Mouse (Mus musculus) liver, postnatal 0 days (tissue): ENCODE measurements around the gene Tmem164. TPM values are rescaled to one million over a fixed set of nuclear protein-coding genes. Genes with fewer than 3 reads are reported as not detected.

Experiments used
- ATAC-seq: fragments of 200-750 bp; cut with Nextera tagmentation; 2 replicates; pipeline ENCODE4 v1.8.0; 2017; ENCODE audit warnings: mild to moderate bottlenecking, moderate library complexity
- DNase-seq: peaks from one replicate; pipeline ENCODE4 v3.0.0-alpha.2; 2016
- H3K27ac ChIP-seq: fragments of 300-500 bp; sonication (generic); 2 replicates; pipeline ENCODE4 v1.5.1; 2014; ENCODE audit warnings: antibody characterized with exemption, moderate library complexity, mild to moderate bottlenecking, low read depth
- H3K27me3 ChIP-seq: fragments of 300-500 bp; sonication (generic); 2 replicates; pipeline ENCODE4 v1.6.1; 2014; ENCODE audit warnings: low read length, control low read depth, mixed read lengths; ENCODE audit not compliant: insufficient read depth
- H3K36me3 ChIP-seq: fragments of 300-500 bp; sonication (generic); replicated peaks from 2 replicates; pipeline ENCODE4 v1.6.1; 2014; ENCODE audit warnings: mild to moderate bottlenecking, control low read depth, low read length, moderate library complexity, mixed read lengths; ENCODE audit not compliant: insufficient read depth
- H3K4me1 ChIP-seq: fragments of 300-500 bp; sonication (generic); 2 replicates; pipeline ENCODE4 v1.6.1; 2014; ENCODE audit warnings: antibody characterized with exemption, mild to moderate bottlenecking, control low read depth; ENCODE audit not compliant: insufficient read depth
- H3K4me2 ChIP-seq: fragments of 300-500 bp; sonication (generic); 2 replicates; pipeline ENCODE4 v1.6.1; 2014; ENCODE audit warnings: low read depth, mild to moderate bottlenecking, low read length, moderate library complexity, mixed read lengths
- H3K4me3 ChIP-seq: fragments of 300-500 bp; sonication (generic); 2 replicates; pipeline ENCODE4 v1.5.1; 2014; ENCODE audit warnings: low read depth, low read length
- H3K9ac ChIP-seq: fragments of 300-500 bp; sonication (generic); replicated peaks from 2 replicates; pipeline ENCODE4 v1.6.1; 2014; ENCODE audit warnings: mild to moderate bottlenecking, moderate library complexity
- H3K9me3 ChIP-seq: fragments of 300-500 bp; sonication (generic); 2 replicates; pipeline ENCODE4 v1.6.1; 2016; ENCODE audit warnings: mild to moderate bottlenecking, control low read depth, low read length, mixed read lengths
- CTCF ChIP-seq: sonication (generic); IDR thresholded peaks from 2 replicates; pipeline ENCODE4 v1.5.1; 2016; ENCODE audit warnings: antibody characterized with exemption, low read depth
- EP300 ChIP-seq: IDR thresholded peaks from 2 replicates; pipeline ENCODE4 v1.6.1; 2016; ENCODE audit warnings: antibody characterized with exemption, low read depth, mild to moderate bottlenecking
- WGBS: fragments of 180-500 bp; shearing (Covaris S2); extraction: QIAGEN DNeasy Blood & Tissue Kit; methylation state at CpG from one replicate; pipeline ENCODE4 v1.1.7; 2014; ENCODE audit not compliant: insufficient replicate concordance; 5-methylcytosine and 5-hydroxymethylcytosine counted together
- polyA plus RNA-seq: library from polyadenylated mRNA; unstranded; fragments of >200 nt; fragmentation: Nextera tagmentation; extraction: Ambion mirVana; gene quantifications from 2 replicates; pipeline ENCODE4 v1.2.1, GENCODE M21; 2015

The Tmem164 gene
- polyA plus RNA-seq, 1 experiment from 2014 or later = 8.7 TPM

DNA sequence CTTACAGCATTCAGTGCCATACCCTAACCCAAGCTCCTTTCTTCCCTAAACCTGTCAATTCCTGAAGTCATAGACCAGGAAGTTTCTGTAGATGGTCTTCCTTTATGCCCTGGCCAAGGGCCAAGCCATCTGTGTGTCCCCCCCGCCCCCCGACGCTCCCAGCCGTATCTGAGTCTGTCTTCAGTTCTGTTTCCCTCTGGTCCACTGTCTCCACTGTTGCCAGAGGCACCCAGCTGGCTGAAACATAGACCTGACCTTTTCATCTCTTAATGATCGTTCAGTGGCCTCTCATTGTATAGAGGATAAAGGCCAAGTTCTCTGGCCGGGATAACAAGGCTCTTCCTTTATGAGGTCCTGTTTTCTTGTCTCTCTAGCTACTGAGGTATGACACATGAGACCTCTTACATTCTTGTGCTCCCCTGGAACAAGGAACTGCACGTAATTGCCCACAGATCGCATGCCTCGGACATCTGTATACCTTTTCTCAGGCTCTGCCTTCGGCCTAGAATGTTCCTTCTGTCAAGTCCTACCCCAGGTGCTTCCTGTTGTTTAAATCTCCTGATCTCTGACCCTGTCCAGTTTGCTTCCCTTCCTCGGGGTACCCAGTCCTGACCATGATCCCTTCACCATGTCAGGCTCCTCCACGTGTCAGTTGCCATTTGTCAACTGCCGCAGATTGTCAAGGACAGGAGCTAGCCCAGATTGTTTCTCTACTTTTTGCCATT lies 147.1 kb downstream of the Tmem164 start:
- Histone ChIP-seq H3K4me2 (no peak overlapping the region), H3K27ac (no peak overlapping the region), H3K27me3 (no peaks in the 10 kb centered on the region), H3K36me3 (no peaks in the 10 kb centered on the region), H3K9ac (no peak overlapping the region), H3K4me1 (0 out of 2 replicates have a peak, but pooled peaks cover 3% of the 10 kb centered on the region), H3K9me3 (no peaks in the 10 kb centered on the region), H3K4me3 (no peak overlapping the region)
- DNase-seq (no peak), ATAC-seq (peak; percentile 25; the same call in 1 of the 2 replicates)
- 59% methylated on average over 13 of the region's 13 CpGs for WGBS
- no peak for TF ChIP-seq CTCF
- TF ChIP-seq EP300 = no peak

DNA sequence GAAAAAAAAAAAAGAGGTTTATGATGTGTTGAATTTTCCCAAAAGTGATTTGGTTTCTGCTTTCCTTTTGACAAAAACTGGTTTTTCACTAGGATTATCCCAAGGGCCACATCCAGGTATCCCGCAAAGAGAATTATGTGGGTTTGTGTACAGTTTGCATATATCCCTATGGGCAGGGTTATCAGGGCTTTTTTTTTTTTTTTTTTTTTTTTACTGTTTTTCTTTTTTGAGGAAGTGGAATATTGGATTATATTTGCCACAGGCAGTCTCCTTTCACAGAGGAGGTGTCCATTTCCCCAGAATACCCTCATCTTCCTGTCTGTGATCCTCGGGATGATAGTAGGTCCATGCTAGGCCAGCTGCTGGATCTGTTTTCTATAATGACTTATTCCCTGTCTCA lies 148.1 kb downstream of the Tmem164 start:
- H3K27ac ChIP-seq = no peak overlapping the region
- no peak for ATAC-seq
- no peaks in the 10 kb centered on the region for H3K9me3 ChIP-seq
- no peak for TF ChIP-seq CTCF
- no peak for TF ChIP-seq EP300
- H3K4me2 ChIP-seq = no peak overlapping the region
- DNase-seq = no peak
- H3K4me3 ChIP-seq = no peak overlapping the region
- 0 out of 2 replicates have a peak, but pooled peaks cover 3% of the 10 kb centered on the region for H3K4me1 ChIP-seq
- H3K36me3 ChIP-seq = no peaks in the 10 kb centered on the region
- no peak overlapping the region for H3K9ac ChIP-seq
- 74% methylated on average over 2 of the region's 2 CpGs for WGBS
- no peaks in the 10 kb centered on the region for H3K27me3 ChIP-seq

DNA sequence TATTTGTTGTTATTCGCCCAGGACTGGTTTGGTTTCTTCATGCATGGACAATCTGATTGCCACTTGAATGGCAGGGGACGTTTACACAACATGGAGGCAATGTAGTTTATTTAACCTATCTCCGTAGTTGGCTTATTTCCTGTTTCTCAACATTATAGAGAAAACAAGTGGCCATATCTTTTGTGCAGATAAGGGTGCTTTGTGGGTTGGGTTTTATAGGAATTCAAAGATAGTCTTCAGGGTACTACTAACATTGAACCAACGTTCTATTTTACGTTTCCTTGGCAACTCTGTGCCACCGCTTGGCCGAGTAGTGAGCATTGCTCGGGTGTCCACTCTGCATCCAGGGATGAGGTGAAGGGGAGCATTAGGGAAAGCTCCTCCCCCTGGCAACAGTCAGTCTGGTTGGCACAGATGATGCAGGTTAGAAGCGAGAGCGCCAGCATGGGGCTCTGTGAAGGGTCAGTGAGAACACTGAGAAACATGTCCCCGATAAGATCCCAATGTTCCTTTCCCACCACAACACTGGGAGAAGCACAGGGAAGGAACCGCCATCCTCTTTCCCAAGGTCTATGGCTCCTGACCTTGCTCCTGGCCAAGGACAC lies 148.8 kb downstream of the Tmem164 start:
- Histone ChIP-seq H3K27ac (no peak overlapping the region), H3K4me1 (0 out of 2 replicates have a peak, but pooled peaks cover 3% of the 10 kb centered on the region), H3K4me3 (no peak overlapping the region), H3K27me3 (no peaks in the 10 kb centered on the region), H3K9me3 (no peaks in the 10 kb centered on the region), H3K4me2 (no peak overlapping the region), H3K9ac (no peak overlapping the region), H3K36me3 (no peaks in the 10 kb centered on the region)
- ATAC-seq (no peak), DNase-seq (no peak)
- TF ChIP-seq CTCF (no peak), EP300 (no peak)
- WGBS = 63% methylated on average over 12 of the region's 12 CpGs

DNA sequence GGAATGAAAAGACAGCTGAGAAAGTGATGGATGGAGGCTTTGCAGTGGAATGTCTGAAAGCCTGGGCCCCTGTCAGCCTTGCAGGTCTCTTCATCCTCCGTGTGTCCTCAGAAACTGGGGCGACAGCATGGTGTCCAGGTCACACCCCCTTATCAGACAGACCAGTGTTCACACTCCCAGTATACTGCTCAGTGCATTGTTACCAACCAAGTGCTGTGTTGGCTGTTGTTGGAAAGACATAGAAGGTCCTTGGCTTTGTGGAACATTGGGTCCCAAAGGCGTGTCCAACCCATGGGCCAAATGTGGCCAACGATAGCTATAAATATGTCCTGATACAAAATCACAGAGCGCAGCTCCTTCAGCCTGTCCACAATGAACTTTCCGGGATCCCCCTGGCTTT lies 149.4 kb downstream of the Tmem164 start:
- Histone ChIP-seq H3K4me2 (no peak overlapping the region), H3K4me3 (no peak overlapping the region), H3K27me3 (no peaks in the 10 kb centered on the region), H3K9ac (no peak overlapping the region), H3K4me1 (0 out of 2 replicates have a peak, but pooled peaks cover 3% of the 10 kb centered on the region), H3K36me3 (no peaks in the 10 kb centered on the region), H3K9me3 (no peaks in the 10 kb centered on the region), H3K27ac (no peak overlapping the region)
- no peak for TF ChIP-seq EP300
- DNase-seq (no peak), ATAC-seq (no peak)
- whole genome bisulfite sequencing = 83% methylated on average over 6 of the region's 6 CpGs

DNA sequence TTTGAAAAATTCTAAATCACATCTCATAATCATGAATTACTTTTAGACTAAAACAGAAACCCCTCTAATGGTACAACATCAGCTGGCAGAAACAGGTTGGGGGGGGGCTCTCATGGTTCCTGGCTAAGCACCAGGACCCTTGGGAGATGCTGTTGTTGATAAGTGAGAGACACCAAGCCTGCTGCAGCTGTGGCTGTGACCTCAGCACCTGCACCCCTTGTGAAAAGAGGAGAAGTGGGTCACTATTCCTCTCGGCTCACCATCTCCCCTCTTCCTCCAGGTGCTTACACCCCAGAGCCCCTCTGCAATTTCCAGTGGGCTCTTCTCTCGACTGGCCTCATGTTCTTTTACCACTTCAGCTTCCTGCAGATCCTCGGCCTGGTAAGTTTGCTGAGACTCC lies 151.0 kb downstream of the Tmem164 start:
- WGBS = 66% methylated on average over 3 of the region's 3 CpGs
- TF ChIP-seq EP300 (no peak), CTCF (no peak)
- Histone ChIP-seq H3K9me3 (no peaks in the 10 kb centered on the region), H3K27ac (peak overlapping the region; percentile 39; the same call in 1 of the 2 replicates), H3K9ac (no peak overlapping the region), H3K36me3 (no peaks in the 10 kb centered on the region), H3K4me3 (no peak overlapping the region), H3K27me3 (no peaks in the 10 kb centered on the region), H3K4me1 (0 out of 2 replicates have a peak, but pooled peaks cover 3% of the 10 kb centered on the region), H3K4me2 (no peak overlapping the region)
- ATAC-seq = 0 out of 2 replicates have a peak, but pooled peaks have one; percentile 13
- no peak for DNase-seq

DNA sequence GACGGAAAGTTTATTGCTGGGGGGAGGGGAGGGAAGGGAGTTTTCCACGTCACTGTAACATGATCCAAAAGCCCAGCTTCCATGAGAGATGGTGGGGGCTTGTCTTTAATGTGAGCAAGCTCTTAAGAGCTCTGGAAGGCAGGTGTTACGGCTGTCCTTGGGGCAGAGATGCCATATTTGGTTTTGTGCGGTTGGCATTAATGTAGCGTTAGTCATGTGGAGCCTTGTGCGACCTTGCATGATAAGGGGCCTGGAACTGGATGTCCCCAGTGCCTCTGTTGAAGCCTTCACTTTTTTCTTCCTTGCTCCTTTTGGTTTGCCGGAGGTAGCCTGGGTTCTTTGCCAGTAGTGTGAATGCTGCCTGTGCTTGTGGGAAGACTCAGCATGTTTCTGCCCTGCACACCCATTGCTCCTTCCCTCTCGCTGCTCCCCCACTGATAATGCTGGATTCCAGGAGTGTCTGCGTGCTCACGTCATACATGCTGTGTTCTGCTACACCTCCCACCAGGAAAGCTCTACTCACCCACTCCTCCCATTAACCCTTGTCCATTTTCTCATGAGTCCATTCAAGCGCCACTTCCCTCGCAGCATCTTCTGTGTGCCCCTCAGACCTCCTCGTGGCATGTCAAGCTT lies 152.1 kb downstream of the Tmem164 start:
- peak; percentile 25; the same call in 1 of the 2 replicates for ATAC-seq
- Histone ChIP-seq H3K27me3 (no peaks in the 10 kb centered on the region), H3K4me2 (no peak overlapping the region), H3K36me3 (no peaks in the 10 kb centered on the region), H3K9me3 (no peaks in the 10 kb centered on the region), H3K9ac (no peak overlapping the region), H3K27ac (peak overlapping the region; percentile 39; the same call in 1 of the 2 replicates), H3K4me3 (no peak overlapping the region), H3K4me1 (0 out of 2 replicates have a peak, but pooled peaks cover 3% of the 10 kb centered on the region)
- no peak for DNase-seq
- 79% methylated on average over 13 of the region's 13 CpGs for WGBS
- TF ChIP-seq CTCF (no peak), EP300 (no peak)
